Mouse (Mus musculus) adrenal gland, postnatal 14 days (tissue): ENCODE measurements around the gene Cacna1e. TPM values are rescaled to one million over a fixed set of nuclear protein-coding genes. Genes with fewer than 3 reads are reported as not detected.
A peak's percentile ranks its signal among the peaks of the same experiment; 100 is the strongest.

ENCODE experiments used
- DNase-seq: peaks from one replicate; pipeline ENCODE4 v3.0.0; 2021; ENCODE audit warnings: mixed read lengths
- total RNA-seq: library from RNA; stranded (reverse); gene quantifications from 2 replicates; pipeline ENCODE4 v1.2.3, GENCODE M21; 2021

Cacna1e gene
- total RNA-seq, 1 experiment from 2014 or later = 0.30 TPM

DNA sequence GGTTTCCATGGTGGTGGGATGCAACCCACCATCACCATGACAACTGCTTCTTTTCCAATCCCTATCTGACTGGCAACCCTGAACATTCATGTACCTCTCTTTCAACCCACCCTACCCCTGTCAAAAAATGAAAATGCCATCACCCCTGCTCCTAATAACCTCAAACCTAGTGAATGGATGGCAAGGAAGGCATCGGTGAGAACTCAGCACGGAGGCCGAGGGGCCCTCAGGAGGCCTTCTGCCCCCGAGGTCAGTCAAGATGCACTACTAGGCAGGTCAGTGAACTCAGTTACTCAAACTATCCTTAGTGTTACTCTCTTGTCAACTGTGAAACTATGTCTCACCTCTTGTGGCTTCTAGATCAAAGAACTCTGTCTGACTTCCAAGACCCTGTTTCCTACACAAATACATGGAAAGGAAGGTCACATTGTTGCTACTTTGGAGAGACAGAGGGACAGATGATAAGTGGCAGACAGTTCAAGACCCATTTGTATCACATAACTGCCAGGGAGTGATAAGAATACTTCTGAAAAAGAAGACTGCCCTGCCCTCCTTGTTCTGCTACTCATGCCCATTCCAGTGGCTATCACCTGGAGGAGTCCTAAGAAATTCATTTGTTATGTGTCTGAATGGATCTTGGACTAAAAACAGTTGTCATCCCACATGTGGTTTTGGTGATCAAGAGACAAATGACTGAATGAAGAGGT lies 176.6 kb downstream of the Cacna1e start:
- no peak for DNase-seq

DNA sequence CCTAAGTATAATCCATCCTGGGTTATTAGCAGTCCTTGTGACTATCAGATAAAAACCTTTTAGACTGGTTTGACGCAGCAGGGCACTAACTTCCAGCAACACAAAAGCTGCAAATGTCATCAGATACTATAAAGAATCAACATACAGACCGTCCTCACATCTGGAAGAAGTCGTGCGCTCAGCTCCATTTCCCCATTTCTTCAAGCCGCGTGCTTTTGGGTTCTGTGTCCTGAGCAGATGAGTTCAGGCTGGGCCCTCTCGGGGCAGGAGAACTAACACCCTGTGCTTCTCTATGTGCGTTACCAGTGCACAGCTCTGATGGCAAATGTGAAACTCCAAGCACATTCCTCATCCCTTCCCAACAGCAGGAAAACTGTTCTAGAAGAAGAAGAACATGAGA lies 177.3 kb downstream of the Cacna1e start:
- no peak for DNase-seq

DNA sequence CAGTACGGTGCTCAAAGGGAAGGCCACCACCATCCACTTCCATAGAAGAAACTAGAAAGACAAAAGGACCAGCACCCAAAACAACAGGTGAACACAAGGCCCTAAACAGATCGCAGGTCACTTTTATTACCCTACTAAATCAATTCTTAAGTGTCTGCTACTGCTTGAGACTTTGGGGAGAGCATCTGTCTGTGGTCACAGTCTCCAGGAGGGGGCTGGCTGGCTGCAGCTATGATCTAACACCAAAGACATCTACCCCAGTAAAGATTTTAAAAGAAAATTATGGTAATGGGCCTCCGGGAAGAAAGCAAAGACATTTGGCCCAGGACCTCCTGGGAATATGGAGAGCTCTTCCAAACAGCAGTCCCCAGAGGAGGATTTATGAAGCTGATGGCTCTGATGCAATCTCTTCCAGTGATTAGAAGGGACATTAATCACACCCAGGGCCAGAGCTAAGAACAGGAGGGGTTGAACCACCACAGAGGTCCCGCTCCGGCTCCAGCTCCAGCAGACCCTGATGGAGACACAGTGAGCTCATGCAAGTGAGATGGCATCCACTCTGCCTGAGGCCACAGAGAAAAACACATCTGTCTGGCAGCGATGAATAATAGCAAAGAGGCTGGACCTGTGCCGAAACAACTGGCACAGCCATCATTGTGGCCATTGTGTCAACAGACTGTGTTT lies 178.3 kb downstream of the Cacna1e start:
- DNase-seq = peak; percentile 55

DNA sequence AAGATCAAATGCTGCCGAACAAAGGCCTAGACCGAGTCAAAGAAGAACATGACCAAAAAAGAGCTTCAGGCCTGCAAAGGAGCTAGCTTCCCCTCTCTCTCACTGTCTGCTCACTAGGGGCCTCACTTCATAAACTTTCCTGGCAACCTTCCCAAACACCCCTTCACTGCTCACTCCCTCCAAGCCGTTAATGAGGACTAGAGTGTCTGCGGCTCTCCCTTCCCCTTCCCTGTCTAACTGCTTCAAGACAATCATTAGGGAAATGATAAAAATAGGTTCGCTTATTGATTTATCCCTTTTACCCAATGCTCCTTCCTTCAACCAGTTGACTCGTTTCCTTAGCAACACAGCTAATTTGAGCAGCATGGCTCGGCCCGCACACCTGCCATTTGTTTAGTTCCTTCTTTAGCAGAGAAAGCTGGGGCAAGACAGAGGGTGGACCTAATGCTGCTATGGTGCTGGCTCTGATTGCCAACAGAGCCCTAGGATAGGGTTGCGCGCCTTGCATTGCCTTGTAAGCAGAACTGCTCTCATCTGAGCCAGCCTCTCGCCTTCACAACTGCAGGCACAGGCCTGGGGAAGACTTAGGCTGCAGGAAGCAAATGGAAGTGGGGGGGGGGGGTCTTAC lies 179.6 kb downstream of the Cacna1e start:
- DNase-seq = no peak

- DNase-seq = no peak
Measured at GRCm38 (mm10) chr1:154702623-154703022, 181.7 kb downstream of the Cacna1e start.

DNA sequence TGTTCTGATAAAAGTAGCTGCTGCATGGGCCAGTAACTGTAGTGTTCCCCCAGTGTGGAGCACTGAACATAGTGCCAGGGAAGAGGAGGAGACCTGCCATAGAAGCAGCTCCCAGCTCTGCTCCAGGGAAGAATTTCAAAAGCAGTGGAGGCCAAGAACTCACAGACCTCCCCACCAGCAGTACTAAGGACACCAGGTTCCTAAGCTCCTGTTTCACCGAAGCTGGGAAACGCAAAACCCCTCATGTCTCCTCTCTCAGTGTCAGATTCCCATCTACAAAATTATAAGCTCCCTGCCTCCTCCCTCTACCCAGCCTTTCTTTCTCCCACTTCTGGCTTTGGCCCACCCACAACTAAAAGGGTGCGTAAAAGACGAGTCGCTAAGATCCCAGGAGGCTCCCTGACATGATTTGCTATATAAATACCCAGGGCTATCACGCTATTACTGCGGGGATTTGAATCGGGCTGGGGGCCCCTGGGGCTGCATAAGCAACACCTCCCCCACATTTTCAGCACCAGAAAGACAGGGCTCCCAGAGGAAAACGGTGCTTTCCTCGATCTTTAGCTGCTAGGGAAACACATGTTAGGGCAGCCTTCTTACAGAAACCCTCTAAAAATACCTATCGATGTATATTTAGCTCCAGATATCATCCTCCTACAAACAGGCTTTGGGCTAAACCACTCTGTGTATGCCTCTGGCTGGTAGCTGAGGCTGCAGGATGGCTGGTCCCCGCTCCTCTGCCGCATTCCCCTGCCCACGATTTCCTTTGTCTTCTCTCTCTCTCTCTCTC lies 195.2 kb downstream of the Cacna1e start:
- no peak for DNase-seq

DNA sequence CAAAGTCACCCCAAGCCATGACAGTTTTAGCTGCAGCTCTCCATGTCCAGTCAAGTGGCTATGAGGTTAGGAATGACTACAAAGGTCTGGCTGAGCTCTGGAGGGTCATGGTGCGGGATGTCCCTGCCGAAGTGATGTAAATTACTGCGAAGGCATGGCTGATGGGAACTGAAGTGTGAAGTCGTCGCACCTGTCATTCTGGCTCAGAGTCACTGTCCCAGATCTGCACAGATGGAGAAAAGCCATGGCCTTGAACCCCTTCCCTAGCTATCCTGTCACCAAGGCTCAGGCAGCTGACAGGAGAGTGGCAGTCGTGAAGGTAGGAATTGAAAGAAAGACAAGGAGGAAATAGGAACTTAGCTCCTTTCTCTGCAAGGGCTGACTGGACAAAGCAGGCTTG lies 197.4 kb downstream of the Cacna1e start:
- no peak for DNase-seq

GRCm38 (mm10) chr1:154683477-154684106 lies 200.7 kb downstream of the Cacna1e start:
- no peak for DNase-seq

GRCm38 (mm10) chr1:154678989-154679388 lies 205.3 kb downstream of the Cacna1e start:
- DNase-seq = no peak

DNA sequence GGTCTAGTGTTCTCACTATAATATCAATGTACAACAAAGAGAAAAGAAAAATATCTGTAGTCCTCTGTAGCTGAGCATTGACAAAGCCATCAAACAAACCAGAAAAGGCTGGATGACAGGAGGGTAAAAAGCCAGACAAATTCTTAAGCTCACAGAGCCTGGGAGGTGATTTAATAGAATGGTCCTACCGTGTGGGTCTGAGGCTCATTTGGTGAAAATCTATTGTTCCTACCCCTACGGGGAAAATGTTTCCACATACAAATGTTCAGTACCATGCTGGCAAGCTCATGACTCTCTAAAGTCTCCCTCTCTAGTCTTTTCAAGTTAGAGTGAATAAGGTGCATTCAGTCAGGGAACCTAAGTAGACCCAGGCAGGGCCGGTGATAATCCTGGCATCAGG lies 206.2 kb downstream of the Cacna1e start:
- DNase-seq = no peak

GRCm38 (mm10) chr1:154677677-154678076 lies 206.6 kb downstream of the Cacna1e start:
- no peak for DNase-seq

DNA sequence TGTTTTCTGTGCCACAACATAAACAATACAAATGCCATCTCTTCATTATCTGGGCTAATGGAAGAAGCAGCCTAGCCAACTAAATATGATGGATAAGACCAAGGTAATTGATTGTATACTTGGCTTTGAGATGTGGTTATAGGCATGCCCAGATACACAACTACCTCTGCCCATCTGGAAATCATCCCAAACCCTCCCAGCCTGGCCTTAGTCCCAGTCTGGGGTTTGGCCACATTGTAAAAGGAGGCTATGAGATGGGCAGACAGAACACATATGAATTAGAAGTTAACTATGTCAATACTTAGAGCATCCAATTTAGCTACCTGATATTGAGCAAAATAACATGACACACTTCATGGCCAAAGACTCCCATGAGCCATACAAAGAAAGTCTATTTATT lies 220.6 kb downstream of the Cacna1e start:
- no peak for DNase-seq

DNA sequence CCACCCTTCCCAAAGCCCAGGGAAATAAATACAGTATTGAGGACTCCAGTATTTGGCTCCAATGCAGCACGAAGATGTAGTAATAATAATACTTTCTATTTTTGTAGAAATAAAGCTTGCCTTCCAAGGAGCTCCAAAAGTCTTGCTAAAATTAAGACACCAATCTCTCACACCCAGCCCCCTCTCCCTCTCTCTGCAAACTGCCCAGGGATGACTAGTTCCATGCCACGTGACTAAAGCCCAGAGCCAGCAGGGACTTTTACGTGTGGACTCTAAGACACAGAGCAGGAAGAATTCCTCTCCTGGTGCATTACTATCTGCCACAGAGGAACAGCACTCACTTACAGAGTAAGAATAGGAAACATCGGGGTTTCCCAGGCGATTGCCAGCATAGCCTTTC lies 222.3 kb downstream of the Cacna1e start:
- DNase-seq = no peak

- DNase-seq = no peak
Measured at GRCm38 (mm10) chr1:154661221-154661864, 223.0 kb downstream of the Cacna1e start.

DNA sequence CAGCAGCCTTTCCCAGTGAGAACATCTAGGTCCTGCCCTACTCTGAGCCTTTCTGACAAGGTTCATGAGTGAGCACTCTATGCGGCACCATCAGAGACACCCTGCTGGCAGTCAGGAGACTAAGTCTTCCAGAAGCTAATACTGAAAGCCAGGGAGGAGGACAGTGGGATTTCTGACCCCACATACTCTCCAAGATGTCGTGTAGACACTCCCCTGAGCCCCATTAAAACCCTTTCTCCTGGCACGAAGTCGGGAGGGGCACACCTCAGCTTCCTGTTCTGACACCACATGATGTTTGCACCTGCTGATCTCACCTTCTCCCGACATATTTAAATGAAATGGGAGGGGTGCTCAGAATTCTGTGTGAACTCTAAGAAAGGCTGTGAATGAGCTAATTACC lies 226.9 kb downstream of the Cacna1e start:
- no peak for DNase-seq

- no peak for DNase-seq
Measured at GRCm38 (mm10) chr1:154653951-154654350, 230.3 kb downstream of the Cacna1e start.

DNA sequence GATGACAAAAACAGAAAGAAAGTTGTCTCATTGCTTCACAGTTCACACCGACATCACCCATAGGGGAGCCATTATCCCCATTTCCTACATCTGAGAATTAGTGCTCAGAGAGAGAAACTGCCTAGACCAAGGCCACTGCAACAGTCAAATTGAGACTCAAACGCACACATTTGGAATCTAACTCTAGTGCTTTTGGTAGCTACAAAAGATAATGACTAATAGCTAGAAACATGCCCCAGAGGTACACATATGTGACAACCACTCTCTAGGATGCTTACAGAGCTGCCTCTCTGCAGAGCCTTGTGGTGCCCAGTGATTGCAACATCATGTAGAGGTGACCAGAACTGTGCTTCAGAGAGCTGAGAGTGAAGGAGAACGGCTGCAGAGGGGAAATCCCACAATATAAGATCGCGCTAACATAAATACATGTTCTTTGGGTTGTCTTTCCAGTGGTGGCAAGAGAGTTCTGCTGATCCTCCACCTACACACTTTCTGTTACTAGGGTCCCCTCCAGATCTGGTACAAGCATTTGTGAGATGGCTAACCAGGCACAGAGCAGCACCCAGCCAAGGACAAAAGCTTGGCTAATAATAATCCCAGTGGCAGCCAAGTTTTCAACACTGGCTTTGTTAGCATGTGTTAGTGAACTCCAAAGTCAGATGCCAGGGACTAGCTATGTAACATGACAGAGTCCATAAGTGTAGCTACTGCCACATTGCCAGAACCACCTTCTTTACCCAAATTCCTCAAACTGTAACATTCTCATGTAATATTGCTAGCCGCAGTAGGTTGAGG lies 237.9 kb downstream of the Cacna1e start:
- DNase-seq = no peak

- DNase-seq = no peak
Measured at GRCm38 (mm10) chr1:154637821-154638220, 246.5 kb downstream of the Cacna1e start.

GRCm38 (mm10) chr1:154635766-154636165 lies 248.5 kb downstream of the Cacna1e start:
- no peak for DNase-seq

DNA sequence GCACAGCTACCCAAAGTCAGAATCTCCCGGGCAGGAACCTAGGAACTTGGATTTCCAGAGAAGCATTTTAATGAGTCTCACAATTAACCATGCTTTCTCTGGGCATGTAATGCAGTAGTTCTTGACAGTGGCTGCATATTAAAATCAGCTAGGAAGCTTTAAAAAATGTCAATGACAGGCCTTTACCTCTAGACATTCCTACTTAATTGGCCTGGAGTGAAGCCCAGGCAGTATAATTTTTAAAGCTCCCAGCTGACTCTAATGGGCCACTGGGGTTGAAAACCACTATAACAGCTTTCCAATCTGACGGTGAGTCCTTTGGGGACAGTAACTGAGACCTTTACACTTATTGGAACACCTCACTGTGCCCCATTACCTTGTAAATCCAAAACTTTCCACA lies 251.4 kb downstream of the Cacna1e start:
- DNase-seq = no peak
